Mouse (Mus musculus) layer of hippocampus, adult 9-10 months (tissue): ENCODE results near the gene Hmbs.
"Not testable (repeated sequence)": the region's sequence is repeated elsewhere in the genome, so short reads cannot be mapped to it uniquely, and the experiment has no call there.

Experiments used
- DNase-seq: peaks from one replicate; pipeline ENCODE4 v3.0.0; 2022; ENCODE audit warnings: low spot score

Gene Hmbs

DNA sequence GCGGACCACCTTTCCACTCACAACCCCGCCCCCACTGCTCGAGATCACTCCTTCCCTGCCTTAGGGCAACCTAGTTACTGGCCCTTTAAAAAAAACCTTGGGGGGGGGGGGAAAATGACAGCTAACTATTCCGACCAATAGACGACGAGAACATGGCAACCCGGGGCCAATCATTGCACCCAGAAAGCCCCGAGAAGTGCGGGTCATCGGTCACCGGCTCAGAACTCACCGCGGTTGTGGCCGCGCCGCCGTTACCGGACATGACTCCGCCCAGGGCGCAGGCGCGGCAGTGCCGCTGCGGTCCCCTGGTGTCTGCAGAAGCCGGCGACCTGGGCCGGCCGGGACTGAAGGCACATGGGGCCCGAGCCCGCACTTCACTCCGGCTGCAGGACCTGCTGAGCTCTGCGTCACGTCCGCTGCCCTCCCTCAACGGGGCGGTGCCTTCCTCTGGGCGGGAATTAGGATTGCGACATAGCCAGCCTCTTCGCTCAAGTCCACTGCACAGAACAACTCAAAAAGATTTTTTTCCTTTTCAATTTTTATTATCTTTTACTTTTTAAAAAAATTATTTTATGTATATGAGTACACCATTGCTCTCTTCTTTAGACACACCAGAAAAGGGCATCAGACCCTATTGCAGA, at the start of gene Hmbs:
Gene Hmbs (minus strand): TSS at position 448 of the 641 bp plus-strand sequence.
- DNase-seq, result peak; percentile 58

DNA sequence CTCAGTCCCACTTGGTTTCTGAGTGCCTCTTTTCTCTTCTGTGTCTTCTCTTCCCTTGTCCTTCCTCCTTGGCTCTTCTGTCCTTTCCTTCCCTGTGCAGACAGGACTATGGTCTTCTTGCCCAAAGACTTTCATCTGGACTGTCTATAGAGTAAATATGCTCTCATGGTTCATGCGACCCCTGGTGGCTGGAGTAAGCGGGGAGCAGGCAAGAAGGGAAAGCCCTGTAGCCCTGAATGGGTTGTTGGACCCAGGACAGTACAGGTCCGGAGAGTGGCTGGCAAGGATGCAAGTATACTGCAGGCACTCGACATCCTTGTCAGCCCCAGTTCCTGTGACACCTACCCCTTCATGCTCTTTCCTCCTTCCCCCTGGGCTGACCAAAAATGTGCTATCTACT, 47.4 kb upstream of the Hmbs start:
- no peak for DNase-seq

GRCm38 (mm10) chr9:44389273-44389672, 45.2 kb upstream of the Hmbs start:
- no peak for DNase-seq

DNA sequence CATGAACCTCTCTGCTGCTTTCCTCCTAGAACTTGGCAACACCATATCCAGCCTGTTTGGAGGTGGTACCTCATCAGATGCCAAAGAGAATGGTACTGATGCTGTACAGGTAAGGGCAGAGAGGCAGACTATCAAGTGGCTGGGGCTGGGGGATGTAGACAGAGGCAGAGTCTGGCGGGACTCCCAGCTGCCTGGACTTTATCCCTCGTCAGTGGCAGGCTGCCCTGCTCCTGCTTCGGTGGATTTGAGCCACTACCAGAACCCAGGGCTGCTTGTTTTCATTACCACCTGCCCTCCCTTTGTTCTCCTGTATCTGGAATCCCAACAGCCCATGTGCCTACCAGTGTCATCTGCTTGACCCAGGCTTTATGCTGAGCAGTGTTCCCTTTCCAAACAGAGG, 43.2 kb upstream of the Hmbs start:
- no peak for DNase-seq

GRCm38 (mm10) chr9:44384596-44384995, 40.6 kb upstream of the Hmbs start:
- DNase-seq, result no peak

DNA sequence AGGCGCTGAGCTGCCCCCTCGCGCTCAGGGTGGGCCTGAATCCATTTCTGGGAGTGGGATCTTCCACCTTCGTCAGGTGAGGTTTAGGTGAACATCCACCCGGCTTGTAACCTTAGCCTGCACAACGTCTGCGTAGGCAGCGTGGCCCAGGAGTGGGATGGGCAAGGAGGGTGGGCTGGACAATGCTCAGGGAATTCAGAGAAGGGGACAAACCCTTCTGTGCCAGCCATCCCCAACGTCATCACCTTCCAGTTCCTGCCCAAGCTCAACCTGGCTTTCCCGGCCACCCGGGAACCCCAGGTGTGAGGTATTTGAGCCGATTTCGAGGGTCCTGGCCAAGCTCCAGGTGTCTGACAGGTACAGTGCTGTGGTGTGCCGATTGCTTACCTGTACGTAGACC, 35.8 kb upstream of the Hmbs start:
- no peak for DNase-seq

- peak; percentile 97 for DNase-seq
Measured at GRCm38 (mm10) chr9:44379054-44379834, 35.2 kb upstream of the Hmbs start, which contains the start of gene Hyou1. Hyou1 (plus strand) TSS chr9:44379490.

GRCm38 (mm10) chr9:44378153-44378730, 34.2 kb upstream of the Hmbs start:
- no peak for DNase-seq

DNA sequence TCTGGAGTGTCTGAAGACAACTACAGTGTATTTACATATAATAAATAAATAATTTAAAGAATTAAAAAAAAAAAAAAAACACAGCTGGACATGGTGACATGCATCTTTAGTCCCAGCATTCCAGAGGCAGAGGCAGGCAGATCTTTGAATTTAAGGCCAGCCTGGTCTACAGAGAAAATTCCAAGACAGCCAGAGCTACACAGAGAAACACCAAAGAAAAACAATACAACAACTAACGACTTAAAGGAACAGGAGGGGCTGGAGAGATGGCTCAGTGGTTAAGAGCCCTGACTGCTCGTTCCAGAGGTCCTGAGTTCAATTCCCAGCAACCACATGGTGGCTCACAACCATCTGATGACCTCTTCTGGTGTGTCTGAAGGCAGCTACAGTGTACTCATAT, 33.3 kb upstream of the Hmbs start:
- not testable (repeated sequence) for DNase-seq

GRCm38 (mm10) chr9:44376141-44376540, 32.1 kb upstream of the Hmbs start:
- DNase-seq, result no peak

- no peak for DNase-seq
Measured at GRCm38 (mm10) chr9:44373386-44373785, 29.4 kb upstream of the Hmbs start.

DNA sequence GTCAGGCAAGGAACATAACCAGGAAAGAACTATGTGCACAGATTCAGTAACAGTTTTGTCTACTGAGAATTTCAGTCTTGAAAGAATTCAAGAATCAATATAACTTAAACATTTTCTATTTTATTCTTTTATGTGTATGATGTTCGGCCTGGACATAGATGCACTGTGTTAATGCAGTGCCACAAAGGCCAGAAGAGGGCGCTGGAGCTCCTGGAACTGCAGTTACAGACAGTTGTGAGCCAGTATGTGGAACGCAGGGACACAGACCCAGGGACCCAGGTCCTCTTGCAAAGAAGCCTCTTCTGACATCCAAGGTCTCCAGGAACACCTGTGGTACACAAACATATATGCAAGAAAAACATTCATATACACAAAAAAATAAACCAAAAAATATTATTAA, 20.5 kb upstream of the Hmbs start:
- no peak for DNase-seq

DNA sequence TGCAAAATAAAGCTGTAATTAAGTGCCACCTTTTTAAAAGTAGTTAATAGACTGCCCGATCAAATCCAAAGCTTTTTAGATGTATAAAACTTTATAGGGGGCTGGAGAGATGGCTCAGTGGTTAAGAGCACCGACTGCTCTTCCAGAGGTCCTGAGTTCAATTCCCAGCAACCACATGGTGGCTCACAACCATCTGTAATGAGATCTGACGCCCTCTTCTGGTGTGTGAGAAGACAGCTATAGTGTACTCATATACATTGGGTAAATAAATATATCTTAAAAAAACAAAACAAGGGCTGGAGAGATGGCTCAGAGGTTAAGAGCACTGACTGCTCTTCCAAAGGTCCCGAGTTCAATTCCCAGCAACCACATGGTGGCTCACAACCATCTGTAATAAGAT, 17.9 kb upstream of the Hmbs start:
- DNase-seq, result not testable (repeated sequence)

GRCm38 (mm10) chr9:44361190-44361917, 17.3 kb upstream of the Hmbs start, which contains the start of gene Vps11:
Vps11 (minus strand) TSS chr9:44361670.
- peak; percentile 81 for DNase-seq

DNA sequence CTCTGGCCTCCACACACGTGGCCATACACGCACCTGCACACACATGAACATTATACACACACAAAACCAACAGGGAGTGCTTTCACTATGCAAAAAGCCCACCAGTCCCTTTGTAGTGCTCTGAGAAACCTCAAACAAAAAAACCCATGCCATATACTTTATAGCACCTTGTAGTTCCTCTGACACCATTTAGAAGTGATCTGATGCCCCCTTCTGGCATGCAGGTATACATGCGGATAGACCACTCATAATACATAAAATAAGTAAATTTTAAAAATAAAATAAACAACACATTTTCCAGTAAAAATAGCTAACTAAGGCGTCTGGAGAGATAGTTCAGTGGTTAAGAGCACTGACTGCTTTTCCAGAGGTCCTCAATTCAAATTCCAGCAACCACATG, 13.2 kb upstream of the Hmbs start:
- no peak for DNase-seq

- no peak for DNase-seq
Measured at GRCm38 (mm10) chr9:44353142-44353541, 9.1 kb upstream of the Hmbs start.

GRCm38 (mm10) chr9:44352337-44352736, 8.3 kb upstream of the Hmbs start:
- DNase-seq, result no peak

GRCm38 (mm10) chr9:44351396-44351795, 7.4 kb upstream of the Hmbs start:
- DNase-seq, result no peak

GRCm38 (mm10) chr9:44348546-44348945, 4.5 kb upstream of the Hmbs start:
- no peak for DNase-seq

DNA sequence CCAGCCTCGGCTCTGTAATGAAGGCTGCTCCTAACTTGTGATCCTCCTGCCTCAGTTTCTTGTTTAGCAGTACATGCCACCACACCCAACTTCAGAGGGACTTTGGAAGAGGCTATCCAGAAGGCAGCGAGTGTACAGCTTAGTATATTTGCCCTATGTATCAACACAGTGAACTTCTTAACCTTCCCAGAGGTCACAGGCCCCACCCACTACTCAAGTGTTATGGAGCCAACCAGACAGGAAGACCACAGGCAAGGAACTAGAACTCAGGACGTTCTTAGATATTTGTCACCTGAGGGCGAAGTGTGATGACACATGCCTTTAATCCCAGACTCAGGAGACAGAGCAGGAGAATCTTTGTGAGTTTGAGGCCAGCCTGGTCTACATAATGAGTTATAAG, 3.6 kb upstream of the Hmbs start:
- DNase-seq, result no peak

- no peak for DNase-seq
Measured at GRCm38 (mm10) chr9:44347166-44347565, 3.1 kb upstream of the Hmbs start.
